Mouse (Mus musculus): ENCODE results near the gene Tnp1.

GRCm38 (mm10) chr1:72970461-72970860, 45.2 kb downstream of the Tnp1 start:
- TF ChIP-seq SRF (IDR thresholded peaks at IDR 0.05; ENCODE audit: control insufficient read depth, insufficient read length, low read depth) (no peak), REST (IDR thresholded peaks at IDR 0.05; ENCODE audit: insufficient read depth, insufficient read length) (no peak), POLR2A (IDR thresholded peaks at IDR 0.05; ENCODE audit: insufficient read length, low read depth) (no peak), MAX (IDR thresholded peaks at IDR 0.05; ENCODE audit: low read depth) (no peak), MYOG (IDR thresholded peaks at IDR 0.05; ENCODE audit: control insufficient read depth in 1 of 3, insufficient read depth in 1 of 3, insufficient read length in 2 of 3, low read depth in 2 of 3) (no peak), USF1 (IDR thresholded peaks at IDR 0.05; ENCODE audit: low read depth) (no peak), CEBPB (IDR thresholded peaks at IDR 0.05; ENCODE audit: insufficient read depth, poor library complexity, severe bottlenecking) (no peak)
